Mouse (Mus musculus) midbrain, postnatal 0 days (tissue): Measurements from ENCODE around the gene Eri3. TPM values are rescaled to one million over a fixed set of nuclear protein-coding genes. Genes with fewer than 3 reads are reported as not detected.
A peak's percentile ranks its signal among the peaks of the same experiment; 100 is the strongest.

Source experiments
- ATAC-seq: fragments of 200-750 bp; cut with Nextera tagmentation; 2 replicates; pipeline ENCODE4 v1.8.0; 2017; ENCODE audit warnings: moderate number of reproducible peaks, mild to moderate bottlenecking, moderate TSS enrichment, moderate library complexity; ENCODE audit not compliant: low FRiP score
- DNase-seq: peaks from one replicate; pipeline ENCODE4 v3.0.0-alpha.2; 2015; ENCODE audit warnings: low spot score
- H3K27ac ChIP-seq: fragments of 300-500 bp; sonication (generic); 2 replicates; pipeline ENCODE4 v1.5.1; 2014; ENCODE audit warnings: low read depth, mild to moderate bottlenecking, low read length, mixed read lengths
- H3K27me3 ChIP-seq: fragments of 300-500 bp; sonication (generic); 2 replicates; pipeline ENCODE4 v1.6.1; 2014; ENCODE audit warnings: low read length, control low read depth, mixed read lengths; ENCODE audit not compliant: insufficient read depth
- H3K36me3 ChIP-seq: fragments of 300-500 bp; sonication (generic); 2 replicates; pipeline ENCODE4 v1.6.1; 2014; ENCODE audit warnings: low read length, control low read depth, mixed read lengths; ENCODE audit not compliant: insufficient read depth
- H3K4me1 ChIP-seq: fragments of 300-500 bp; sonication (generic); 2 replicates; pipeline ENCODE4 v1.6.1; 2014; ENCODE audit warnings: mild to moderate bottlenecking, control low read depth, antibody characterized with exemption, low read length, mixed read lengths; ENCODE audit not compliant: insufficient read depth
- H3K4me2 ChIP-seq: fragments of 300-500 bp; sonication (generic); 2 replicates; pipeline ENCODE4 v1.6.1; 2014; ENCODE audit warnings: low read depth, mild to moderate bottlenecking, low read length, mixed read lengths; ENCODE audit not compliant: poor library complexity, severe bottlenecking
- H3K4me3 ChIP-seq: fragments of 300-500 bp; sonication (generic); 2 replicates; pipeline ENCODE4 v1.5.1; 2014; ENCODE audit warnings: low read depth, mild to moderate bottlenecking, low read length, moderate library complexity
- H3K9ac ChIP-seq: fragments of 300-500 bp; sonication (generic); replicated peaks from 2 replicates; pipeline ENCODE4 v1.6.1; 2014; ENCODE audit warnings: mild to moderate bottlenecking, low read length, moderate library complexity, mixed read lengths; ENCODE audit not compliant: poor library complexity, severe bottlenecking
- H3K9me3 ChIP-seq: fragments of 300-500 bp; sonication (generic); 2 replicates; pipeline ENCODE4 v1.6.1; 2016; ENCODE audit warnings: low read length, control low read depth
- CTCF ChIP-seq: IDR thresholded peaks from 2 replicates; pipeline ENCODE4 v1.5.1; 2016; ENCODE audit warnings: antibody characterized with exemption, mild to moderate bottlenecking
- WGBS: fragments of 180-500 bp; shearing (Covaris S2); extraction: QIAGEN DNeasy Blood & Tissue Kit; methylation state at CpG from one replicate; pipeline ENCODE4 v1.1.7; 2014; 5-methylcytosine and 5-hydroxymethylcytosine counted together
- polyA plus RNA-seq: library from polyadenylated mRNA; unstranded; fragments of >200 nt; fragmentation: Nextera tagmentation; extraction: Ambion mirVana; gene quantifications from 2 replicates; pipeline ENCODE4 v1.2.1, GENCODE M21; 2015
- total RNA-seq: library from RNA; depleted of rRNA; stranded (reverse); fragments of >200 nt; gene quantifications from 2 replicates; pipeline ENCODE4 v1.2.3, GENCODE M21; 2014

Eri3 gene
- total and polyA plus RNA-seq, 2 experiments from 2014 or later: 291 to 323 TPM

- peaks cover 5% of the 10 kb centered on the region; the same call in 1 of the 2 replicates for H3K4me1 ChIP-seq
- TF ChIP-seq CTCF: peak; percentile 49
- H3K4me3 ChIP-seq: no peak overlapping the region
- DNase-seq (no peak), ATAC-seq (peak; percentile 38; the same call in 1 of the 2 replicates)
- no peak overlapping the region for H3K4me2 ChIP-seq
- no peak overlapping the region for H3K9ac ChIP-seq
- no peaks in the 10 kb centered on the region for H3K9me3 ChIP-seq
- H3K27me3 ChIP-seq: no peaks in the 10 kb centered on the region
- H3K27ac ChIP-seq: no peak overlapping the region
- H3K36me3 ChIP-seq: peaks cover 4% of the 10 kb centered on the region; the same call in 1 of the 2 replicates
- WGBS: 60% methylated on average over 14 of the region's 14 CpGs
Observed at GRCm38 (mm10) chr4:117658582-117659444, 108.6 kb downstream of the Eri3 start.

- Histone ChIP-seq H3K27me3 (no peaks in the 10 kb centered on the region), H3K4me3 (no peak overlapping the region), H3K4me1 (no peaks in the 10 kb centered on the region), H3K4me2 (no peak overlapping the region), H3K36me3 (peaks cover 4% of the 10 kb centered on the region; the same call in 1 of the 2 replicates), H3K9me3 (no peaks in the 10 kb centered on the region), H3K27ac (no peak overlapping the region), H3K9ac (no peak overlapping the region)
- DNase-seq (no peak), ATAC-seq (no peak)
- WGBS: 89% methylated on average over 5 of the region's 5 CpGs
- TF ChIP-seq CTCF: no peak
Observed at GRCm38 (mm10) chr4:117660001-117660400, 109.8 kb downstream of the Eri3 start.

- TF ChIP-seq CTCF: no peak
- H3K9me3 ChIP-seq: no peaks in the 10 kb centered on the region
- no peak overlapping the region for H3K9ac ChIP-seq
- no peak overlapping the region for H3K4me2 ChIP-seq
- no peaks in the 10 kb centered on the region for H3K4me1 ChIP-seq
- no peak for DNase-seq
- peaks cover 4% of the 10 kb centered on the region; the same call in 1 of the 2 replicates for H3K36me3 ChIP-seq
- H3K4me3 ChIP-seq: no peak overlapping the region
- H3K27ac ChIP-seq: no peak overlapping the region
- 72% methylated on average over 10 of the region's 10 CpGs for WGBS
- no peaks in the 10 kb centered on the region for H3K27me3 ChIP-seq
- no peak for ATAC-seq
Observed at GRCm38 (mm10) chr4:117664411-117665137, 114.4 kb downstream of the Eri3 start.

- peak; percentile 68 for DNase-seq
- Histone ChIP-seq H3K9ac (no peak overlapping the region), H3K9me3 (no peaks in the 10 kb centered on the region), H3K27ac (no peak overlapping the region), H3K4me1 (no peaks in the 10 kb centered on the region), H3K36me3 (no peaks in the 10 kb centered on the region), H3K4me3 (no peak overlapping the region), H3K4me2 (no peak overlapping the region), H3K27me3 (no peaks in the 10 kb centered on the region)
- 60% methylated on average over 7 of the region's 7 CpGs for WGBS
- TF ChIP-seq CTCF: no peak
- no peak for ATAC-seq
Observed at GRCm38 (mm10) chr4:117665531-117665930, 115.4 kb downstream of the Eri3 start.

- Histone ChIP-seq H3K9ac (no peak overlapping the region), H3K27me3 (no peaks in the 10 kb centered on the region), H3K4me3 (no peak overlapping the region), H3K36me3 (no peaks in the 10 kb centered on the region), H3K9me3 (no peaks in the 10 kb centered on the region), H3K4me2 (no peak overlapping the region), H3K4me1 (no peaks in the 10 kb centered on the region), H3K27ac (no peak overlapping the region)
- DNase-seq: no peak
- no peak for TF ChIP-seq CTCF
- no peak for ATAC-seq
- WGBS: 74% methylated on average over 8 of the region's 8 CpGs
Observed at GRCm38 (mm10) chr4:117666054-117666453, 115.9 kb downstream of the Eri3 start.

- no peak overlapping the region for H3K4me3 ChIP-seq
- no peaks in the 10 kb centered on the region for H3K4me1 ChIP-seq
- no peak for ATAC-seq
- 81% methylated on average over 7 of the region's 7 CpGs for WGBS
- no peak overlapping the region for H3K4me2 ChIP-seq
- DNase-seq: no peak
- H3K9ac ChIP-seq: no peak overlapping the region
- no peaks in the 10 kb centered on the region for H3K27me3 ChIP-seq
- H3K36me3 ChIP-seq: peaks cover 24% of the 10 kb centered on the region
- no peaks in the 10 kb centered on the region for H3K9me3 ChIP-seq
- TF ChIP-seq CTCF: peak; percentile 41
- H3K27ac ChIP-seq: no peak overlapping the region
Observed at GRCm38 (mm10) chr4:117669874-117670273, 119.7 kb downstream of the Eri3 start.
